Mouse (Mus musculus): ENCODE data around the gene Prss36. TPM values are rescaled to one million over a fixed set of nuclear protein-coding genes. Genes with fewer than 3 reads are reported as not detected.

The Prss36 gene
- polyA plus RNA-seq, 1 experiment from 2014 or later = 14.2 TPM

DNA sequence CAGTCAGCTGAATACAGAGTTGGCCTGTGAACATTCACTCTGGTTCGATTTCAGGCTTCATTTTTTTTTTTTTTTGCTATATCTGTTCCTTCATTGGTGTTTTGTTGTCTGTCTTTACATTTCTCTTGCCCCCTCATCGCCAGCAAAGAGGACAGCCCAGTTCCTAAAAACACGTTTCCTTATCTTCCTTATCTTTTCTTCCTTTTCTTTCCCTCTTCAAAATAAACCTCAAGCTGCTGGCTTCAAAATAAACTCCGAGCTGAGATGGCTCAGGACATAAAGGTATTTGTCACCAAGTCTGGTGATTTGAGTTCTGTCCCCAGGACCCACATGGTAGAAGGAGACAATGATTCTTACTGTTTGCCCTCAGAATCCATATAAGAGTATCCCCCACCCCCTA, 33.6 kb downstream of the Prss36 start:
- no peak for DNase-seq (ENCODE audit: low spot score)
- Histone ChIP-seq H3K9me3 (ENCODE audit: control insufficient read depth, low read length) (no peaks in the 10 kb centered on the region), H3K36me3 (replicated peaks; ENCODE audit: control insufficient read depth, insufficient read depth) (peaks cover 39% of the 10 kb centered on the region), H3K27me3 (ENCODE audit: control insufficient read depth, insufficient read depth, low read length) (no peaks in the 10 kb centered on the region), H3K4me2 (replicated peaks) (peak overlapping the region; percentile 79), H3K4me1 (replicated peaks; ENCODE audit: control insufficient read depth, insufficient read depth, low read length) (peaks cover 9% of the 10 kb centered on the region), H3K9ac (peak overlapping the region; percentile 72), H3K4me3 (replicated peaks; ENCODE audit: low read length) (peak overlapping the region; percentile 71), H3K27ac (no peak overlapping the region; the same call in 1 of the 2 replicates)
- no peak for ATAC-seq (ENCODE audit: low FRiP score)
- 26% methylated on average over 4 of the region's 4 CpGs for WGBS

DNA sequence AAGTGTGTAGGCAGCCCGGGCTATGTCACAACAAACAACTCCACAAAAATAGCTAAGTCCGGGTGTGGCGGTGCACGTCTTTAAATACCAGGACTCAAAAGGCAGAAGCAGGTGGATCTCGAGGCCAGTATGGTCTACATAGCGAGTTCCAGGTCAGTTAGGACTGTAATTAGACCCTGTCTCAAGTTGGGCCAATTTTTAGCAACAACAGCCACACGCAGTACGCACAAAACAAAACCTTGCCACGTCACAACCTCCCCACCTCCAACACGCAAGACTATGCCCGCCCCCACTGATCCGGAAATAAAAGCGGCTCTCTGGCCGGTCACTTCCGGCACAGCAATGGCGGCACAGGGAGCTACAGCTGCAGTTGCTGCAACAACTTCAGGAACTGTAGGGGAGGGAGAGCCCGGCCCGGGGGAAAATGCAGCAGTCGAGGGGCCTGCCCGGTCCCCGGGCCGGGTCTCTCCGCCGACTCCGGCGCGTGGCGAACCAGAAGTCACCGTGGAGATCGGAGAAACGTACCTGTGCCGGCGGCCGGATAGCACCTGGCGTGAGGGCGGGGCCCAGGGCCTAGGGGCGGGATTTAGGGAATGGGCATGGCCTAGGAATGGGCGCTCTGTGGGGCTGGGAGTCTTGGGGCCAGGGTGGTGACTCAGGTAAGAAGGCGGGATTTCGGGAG, 34.2 kb downstream of the Prss36 start, which contains the start of gene Kat8:
Gene Kat8 (plus strand): TSS at position 327 of the 682 bp plus-strand sequence.
- Histone ChIP-seq H3K9ac (peak within 1 kb of the TSS; percentile 72), H3K36me3 (replicated peaks; ENCODE audit: control insufficient read depth, insufficient read depth) (peaks cover 40% of the 10 kb centered on the region), H3K9me3 (ENCODE audit: control insufficient read depth, low read length) (no peaks in the 10 kb centered on the region), H3K4me1 (replicated peaks; ENCODE audit: control insufficient read depth, insufficient read depth, low read length) (peaks cover 9% of the 10 kb centered on the region), H3K4me2 (replicated peaks) (peak within 1 kb of the TSS; percentile 79), H3K27ac (peak within 1 kb of the TSS; percentile 87), H3K27me3 (ENCODE audit: control insufficient read depth, insufficient read depth, low read length) (no peaks in the 10 kb centered on the region), H3K4me3 (replicated peaks; ENCODE audit: low read length) (peak within 1 kb of the TSS; percentile 71)
- WGBS = 1% methylated on average over 40 of the region's 40 CpGs
- ATAC-seq (ENCODE audit: low FRiP score) (peak; percentile 96), DNase-seq (ENCODE audit: low spot score) (peak; percentile 95)

DNA sequence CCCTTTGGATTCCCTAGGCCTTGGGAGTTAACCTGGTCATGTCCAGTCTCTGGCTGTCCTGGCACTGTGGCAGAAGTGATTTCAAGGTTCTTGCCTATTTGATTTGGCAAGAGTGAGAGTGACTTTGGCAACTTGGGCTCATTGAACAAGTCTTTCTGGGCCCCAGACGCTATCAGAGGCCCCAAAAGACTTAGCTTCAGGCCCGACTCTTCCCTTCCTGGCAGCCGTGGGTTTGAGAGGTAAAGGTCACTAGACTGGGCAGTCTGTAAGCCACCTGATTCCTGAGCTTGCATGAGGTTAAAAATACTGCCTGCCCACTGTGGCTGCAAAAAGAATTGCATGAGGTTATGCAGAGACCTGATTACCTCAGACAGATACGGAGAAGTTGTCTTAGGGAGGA, 37.9 kb downstream of the Prss36 start:
- Histone ChIP-seq H3K27ac (no peak overlapping the region), H3K4me3 (replicated peaks; ENCODE audit: low read length) (no peak overlapping the region), H3K4me2 (replicated peaks) (no peak overlapping the region), H3K4me1 (replicated peaks; ENCODE audit: control insufficient read depth, insufficient read depth, low read length) (peaks cover 17% of the 10 kb centered on the region), H3K9ac (no peak overlapping the region), H3K27me3 (ENCODE audit: control insufficient read depth, insufficient read depth, low read length) (no peaks in the 10 kb centered on the region), H3K36me3 (replicated peaks; ENCODE audit: control insufficient read depth, insufficient read depth) (peaks cover 32% of the 10 kb centered on the region), H3K9me3 (ENCODE audit: control insufficient read depth, low read length) (no peaks in the 10 kb centered on the region)
- DNase-seq (ENCODE audit: low spot score) (no peak), ATAC-seq (ENCODE audit: low FRiP score) (no peak)
- 94% methylated on average over 4 of the region's 4 CpGs for WGBS

DNA sequence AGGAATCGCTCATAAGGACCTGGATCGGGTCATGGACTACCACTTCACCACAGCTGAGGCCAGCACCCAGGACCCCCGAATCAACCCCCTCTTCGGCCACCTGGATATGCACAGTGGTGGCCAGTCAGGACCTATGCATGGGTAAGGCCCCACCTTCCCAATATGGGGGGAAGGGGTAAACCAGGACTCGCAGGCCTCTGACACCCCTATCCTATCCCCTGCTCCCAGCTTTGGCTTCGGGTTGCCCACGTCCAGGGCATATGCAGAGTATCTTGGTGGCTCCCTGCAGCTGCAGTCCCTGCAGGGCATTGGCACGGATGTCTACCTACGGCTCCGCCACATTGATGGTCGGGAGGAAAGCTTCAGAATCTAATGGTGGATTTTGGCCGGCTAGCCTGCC, 38.6 kb downstream of the Prss36 start:
- ATAC-seq (ENCODE audit: low FRiP score) = no peak
- no peaks in the 10 kb centered on the region for H3K27me3 ChIP-seq (ENCODE audit: control insufficient read depth, insufficient read depth, low read length)
- no peaks in the 10 kb centered on the region for H3K9me3 ChIP-seq (ENCODE audit: control insufficient read depth, low read length)
- WGBS = 95% methylated on average over 12 of the region's 12 CpGs
- H3K4me1 ChIP-seq (replicated peaks; ENCODE audit: control insufficient read depth, insufficient read depth, low read length) = peaks cover 14% of the 10 kb centered on the region
- no peak overlapping the region for H3K9ac ChIP-seq
- no peak for DNase-seq (ENCODE audit: low spot score)
- H3K36me3 ChIP-seq (replicated peaks; ENCODE audit: control insufficient read depth, insufficient read depth) = peaks cover 32% of the 10 kb centered on the region
- no peak overlapping the region for H3K4me2 ChIP-seq (replicated peaks)
- H3K4me3 ChIP-seq (replicated peaks; ENCODE audit: low read length) = no peak overlapping the region
- H3K27ac ChIP-seq = no peak overlapping the region

DNA sequence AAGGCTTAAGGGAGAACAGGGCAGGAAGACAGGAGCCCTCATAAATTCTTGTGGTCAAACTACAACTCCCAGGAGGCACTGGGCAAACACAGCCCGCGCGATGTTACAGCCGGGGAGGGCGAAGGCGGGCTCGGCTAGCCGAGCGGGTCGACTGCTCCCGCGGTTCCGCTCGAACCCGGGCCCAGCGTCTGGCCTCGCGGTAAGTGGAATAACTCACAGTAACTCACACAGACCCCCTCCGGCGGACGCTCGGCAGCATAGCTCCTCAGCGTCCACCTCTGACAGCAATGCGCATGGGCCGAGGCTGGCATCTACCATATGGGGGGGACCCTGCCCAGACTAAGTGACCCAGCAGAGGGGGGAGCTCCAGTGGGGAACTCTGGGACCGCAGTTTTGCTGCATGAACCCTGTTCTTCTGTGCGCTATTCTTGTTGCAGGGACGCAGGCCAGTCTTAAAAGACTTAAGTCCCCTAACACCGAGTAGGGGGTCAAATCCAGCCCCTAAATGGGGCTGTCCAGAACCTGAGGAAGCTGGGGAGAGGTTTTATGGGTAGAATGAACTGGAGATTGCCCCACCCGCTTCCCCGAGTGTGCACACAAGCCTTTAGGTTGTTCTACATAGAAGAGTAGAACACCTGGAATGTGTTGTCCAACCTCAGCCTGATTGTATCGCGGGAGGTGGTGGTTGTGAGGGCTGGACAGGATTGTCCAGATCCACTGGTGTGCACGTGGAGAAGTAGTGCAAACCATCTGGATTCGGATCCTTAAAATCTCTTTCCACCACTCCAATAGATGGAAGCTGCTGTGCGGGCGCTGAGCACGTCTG, 42.3 kb downstream of the Prss36 start, which contains the start of gene Bckdk:
Gene Bckdk (plus strand): TSS at position 112 of the 826 bp plus-strand sequence.
- peaks cover 30% of the 10 kb centered on the region for H3K36me3 ChIP-seq (replicated peaks; ENCODE audit: control insufficient read depth, insufficient read depth)
- H3K4me1 ChIP-seq (replicated peaks; ENCODE audit: control insufficient read depth, insufficient read depth, low read length) = peaks cover 7% of the 10 kb centered on the region
- peak within 1 kb of the TSS; percentile 50 for H3K4me3 ChIP-seq (replicated peaks; ENCODE audit: low read length)
- peak within 1 kb of the TSS; percentile 77 for H3K9ac ChIP-seq
- WGBS = 10% methylated on average over 38 of the region's 38 CpGs
- peak within 1 kb of the TSS; percentile 77 for H3K27ac ChIP-seq
- no peaks in the 10 kb centered on the region for H3K9me3 ChIP-seq (ENCODE audit: control insufficient read depth, low read length)
- ATAC-seq (ENCODE audit: low FRiP score) (peak; percentile 90), DNase-seq (ENCODE audit: low spot score) (peak; percentile 83)
- H3K27me3 ChIP-seq (ENCODE audit: control insufficient read depth, insufficient read depth, low read length) = no peaks in the 10 kb centered on the region
- peak within 1 kb of the TSS; percentile 81 for H3K4me2 ChIP-seq (replicated peaks)

DNA sequence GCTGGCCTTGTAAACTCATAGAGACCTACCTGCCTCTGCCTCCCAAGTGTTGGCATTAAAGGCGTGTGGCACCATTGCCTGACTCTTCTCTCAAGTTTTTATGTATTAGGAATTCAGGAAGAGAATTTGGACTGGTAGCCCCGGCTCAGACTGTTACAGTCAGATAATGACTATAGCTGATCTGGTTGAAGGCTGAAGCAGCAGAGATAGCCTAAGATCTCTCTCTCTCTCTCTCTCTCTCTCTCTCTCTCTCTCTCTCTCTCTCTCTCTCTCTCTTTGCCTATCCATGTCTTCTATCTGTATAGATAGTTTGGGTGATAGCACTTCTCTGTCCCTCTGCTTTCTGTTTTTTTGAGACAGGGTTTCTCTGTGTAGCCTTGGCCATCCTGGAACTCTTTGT, 44.8 kb downstream of the Prss36 start:
- Histone ChIP-seq H3K36me3 (replicated peaks; ENCODE audit: control insufficient read depth, insufficient read depth) (peaks cover 6% of the 10 kb centered on the region), H3K9ac (no peak overlapping the region), H3K4me3 (replicated peaks; ENCODE audit: low read length) (no peak overlapping the region), H3K9me3 (ENCODE audit: control insufficient read depth, low read length) (no peaks in the 10 kb centered on the region), H3K27me3 (ENCODE audit: control insufficient read depth, insufficient read depth, low read length) (no peaks in the 10 kb centered on the region), H3K4me1 (replicated peaks; ENCODE audit: control insufficient read depth, insufficient read depth, low read length) (peaks cover 7% of the 10 kb centered on the region), H3K4me2 (replicated peaks) (no peak overlapping the region), H3K27ac (no peak overlapping the region)
- ATAC-seq (ENCODE audit: low FRiP score) (no peak), DNase-seq (ENCODE audit: low spot score) (no peak)
- WGBS = 63% methylated on average over 2 of the region's 2 CpGs

DNA sequence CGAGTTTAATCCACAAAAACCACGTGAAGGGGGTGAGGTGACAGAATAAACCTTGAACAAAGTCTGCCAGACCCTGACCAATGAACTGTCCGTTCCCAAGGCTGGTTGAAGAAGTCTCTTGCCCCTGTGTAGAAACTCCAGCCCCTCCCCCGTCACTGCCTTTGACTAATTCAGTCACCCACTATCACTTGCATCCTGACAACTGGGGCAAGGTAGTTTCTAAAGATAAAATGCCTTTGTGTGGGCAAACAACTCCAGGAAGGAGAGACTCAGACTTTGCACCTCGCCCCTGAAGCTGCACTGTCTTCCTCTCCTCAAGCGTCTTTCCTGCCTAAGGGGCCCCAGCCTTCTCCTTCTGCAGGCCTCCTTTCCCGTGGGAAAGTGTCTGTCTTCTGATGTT, 46.5 kb downstream of the Prss36 start:
- Histone ChIP-seq H3K4me3 (replicated peaks; ENCODE audit: low read length) (no peak overlapping the region), H3K9ac (no peak overlapping the region), H3K9me3 (ENCODE audit: control insufficient read depth, low read length) (no peaks in the 10 kb centered on the region), H3K4me2 (replicated peaks) (no peak overlapping the region), H3K27ac (no peak overlapping the region), H3K27me3 (ENCODE audit: control insufficient read depth, insufficient read depth, low read length) (no peaks in the 10 kb centered on the region), H3K36me3 (replicated peaks; ENCODE audit: control insufficient read depth, insufficient read depth) (no peaks in the 10 kb centered on the region), H3K4me1 (replicated peaks; ENCODE audit: control insufficient read depth, insufficient read depth, low read length) (peaks cover 7% of the 10 kb centered on the region)
- ATAC-seq (ENCODE audit: low FRiP score) (no peak), DNase-seq (ENCODE audit: low spot score) (no peak)
- 53% methylated on average over 7 of the region's 7 CpGs for WGBS

DNA sequence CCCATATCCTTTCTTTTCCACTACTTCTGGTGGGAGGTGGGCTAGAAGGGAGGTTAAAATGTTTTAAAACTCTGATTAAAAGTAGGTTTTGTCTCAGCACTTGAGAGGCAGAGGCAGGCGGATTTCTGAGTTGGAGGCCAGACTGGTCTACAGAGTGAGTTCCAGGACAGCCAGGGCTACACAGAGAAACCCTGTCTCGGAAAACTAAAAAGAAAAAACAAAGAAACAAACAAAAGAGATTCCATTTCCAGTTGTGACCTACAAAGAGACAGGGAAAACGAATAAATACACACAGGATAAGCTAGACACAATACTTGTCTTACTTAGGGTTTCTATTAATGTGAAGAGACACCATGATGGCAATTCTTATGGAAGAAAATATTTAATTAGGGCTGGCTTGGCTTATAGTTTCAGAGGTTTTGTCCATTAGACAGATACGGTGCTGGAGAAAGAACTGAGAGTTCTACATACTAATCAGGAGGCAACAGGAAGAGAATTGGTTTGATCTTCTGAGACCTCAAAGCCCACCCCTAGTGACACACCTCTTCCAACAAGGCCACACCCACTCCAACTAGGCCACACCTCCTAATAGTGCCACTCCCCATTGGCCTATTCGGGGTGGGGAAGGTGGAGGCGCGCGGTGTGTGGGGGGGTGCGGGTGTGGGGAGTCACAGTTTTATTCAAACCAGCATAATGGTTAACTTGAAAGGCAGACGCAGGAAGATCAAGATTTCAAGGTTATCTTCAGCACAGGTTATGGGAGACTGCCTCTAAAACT, 48.2 kb downstream of the Prss36 start:
- Histone ChIP-seq H3K4me3 (replicated peaks; ENCODE audit: low read length) (no peak overlapping the region), H3K9me3 (ENCODE audit: control insufficient read depth, low read length) (no peaks in the 10 kb centered on the region), H3K4me2 (replicated peaks) (no peak overlapping the region), H3K36me3 (replicated peaks; ENCODE audit: control insufficient read depth, insufficient read depth) (0 out of 2 replicates have a peak, but pooled peaks cover 5% of the 10 kb centered on the region), H3K9ac (no peak overlapping the region), H3K27ac (no peak overlapping the region), H3K4me1 (replicated peaks; ENCODE audit: control insufficient read depth, insufficient read depth, low read length) (peaks cover 9% of the 10 kb centered on the region), H3K27me3 (ENCODE audit: control insufficient read depth, insufficient read depth, low read length) (no peaks in the 10 kb centered on the region)
- ATAC-seq (ENCODE audit: low FRiP score) (no peak), DNase-seq (ENCODE audit: low spot score) (no peak)
- WGBS = 39% methylated on average over 10 of the region's 10 CpGs

DNA sequence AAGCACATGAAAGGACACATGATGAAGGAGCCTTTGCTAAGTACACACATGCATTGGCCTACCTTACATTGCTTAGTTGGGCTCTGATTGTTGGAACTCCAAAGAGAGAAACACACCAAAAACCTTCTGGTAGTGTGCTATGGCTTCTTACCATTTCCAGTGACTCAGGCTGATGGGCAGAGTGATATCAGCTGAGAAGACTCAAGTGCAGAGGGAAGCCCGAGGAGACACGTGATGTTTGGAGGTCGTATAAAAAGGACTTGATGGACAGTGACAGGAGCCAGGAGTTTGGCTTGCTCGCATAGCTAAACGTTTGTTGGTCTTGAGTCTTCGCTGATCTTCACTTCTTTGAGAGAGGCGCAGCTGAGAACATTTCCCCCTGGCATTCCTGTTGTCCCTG, 49.0 kb downstream of the Prss36 start:
- ATAC-seq (ENCODE audit: low FRiP score) (no peak), DNase-seq (ENCODE audit: low spot score) (no peak)
- Histone ChIP-seq H3K9me3 (ENCODE audit: control insufficient read depth, low read length) (no peaks in the 10 kb centered on the region), H3K36me3 (replicated peaks; ENCODE audit: control insufficient read depth, insufficient read depth) (peaks cover 13% of the 10 kb centered on the region), H3K4me3 (replicated peaks; ENCODE audit: low read length) (no peak overlapping the region), H3K9ac (no peak overlapping the region), H3K27me3 (ENCODE audit: control insufficient read depth, insufficient read depth, low read length) (no peaks in the 10 kb centered on the region), H3K4me2 (replicated peaks) (no peak overlapping the region), H3K27ac (no peak overlapping the region), H3K4me1 (replicated peaks; ENCODE audit: control insufficient read depth, insufficient read depth, low read length) (peaks cover 9% of the 10 kb centered on the region)
- WGBS = 93% methylated on average over 7 of the region's 7 CpGs
